16 mouse cellular contexts compared by ENCODE assay signal in genomic region chr6:49782679-49783078, GRCm38 (mm10). TPM values are rescaled to one million over a fixed set of nuclear protein-coding genes. Genes with fewer than 3 reads are reported as not detected.
"Had no signal": no experiment of that assay in that cellular context is flagged by ENCODE, and none has a peak within 500 bp of the region (broad histone marks: within the 10 kb centered on the region; RNA-seq: fewer than 3 reads in every experiment).

No protein-coding gene starts in this region.

- H3K36me3 ChIP-seq: limb, embryonic 15.5 days; liver, embryonic 12.5 days; midbrain, embryonic 15.5 days; neural tube, embryonic 12.5 days had no signal

- H3K27ac ChIP-seq: left cerebral cortex, adult 2 months; limb, embryonic 15.5 days; liver, embryonic 12.5 days; macrophage; midbrain, embryonic 15.5 days; neural tube, embryonic 12.5 days; stomach, postnatal 0 days had no signal

- H3K4me1 ChIP-seq: liver, embryonic 12.5 days had no signal

- DNase-seq: kidney, adult 8-10 months; kidney, postnatal 25 days; lung, embryonic 14.5 days; lung, postnatal 10 days; thymus, postnatal 36 days had no signal

- H3K9ac ChIP-seq: limb, embryonic 15.5 days; liver, embryonic 12.5 days; lung, embryonic 14.5 days; midbrain, embryonic 15.5 days; neural tube, embryonic 12.5 days had no signal

- ATAC-seq: liver, embryonic 12.5 days; midbrain, embryonic 15.5 days had no signal

- H3K4me3 ChIP-seq: left cerebral cortex, adult 2 months; limb, embryonic 15.5 days; liver, embryonic 12.5 days; megakaryocyte, embryonic 14.5 days; midbrain, embryonic 15.5 days; neural tube, embryonic 12.5 days had no signal

- H3K4me2 ChIP-seq: limb, embryonic 15.5 days; liver, embryonic 12.5 days; lung, embryonic 14.5 days; midbrain, embryonic 11.5 days; midbrain, embryonic 15.5 days; neural tube, embryonic 12.5 days had no signal

- H3K9me3 ChIP-seq: limb, embryonic 15.5 days; liver, embryonic 12.5 days; megakaryocyte, embryonic 14.5 days; midbrain, embryonic 15.5 days; neural tube, embryonic 12.5 days had no signal

- H3K27me3 ChIP-seq: limb, embryonic 15.5 days; liver, embryonic 12.5 days; megakaryocyte, embryonic 14.5 days; midbrain, embryonic 15.5 days; neural tube, embryonic 12.5 days had no signal

RNA-seq across cellular contexts. Expression of gene Npy, which starts 39.8 kb away (rescaled TPM):
- total RNA-seq: monocyte, adult 5-6 weeks; neutrophil, adult 5-6 weeks had no signal
- polyA plus RNA-seq: lung, embryonic 14.5 days had no signal
